Mouse (Mus musculus) heart, embryonic 14.5 days (tissue): ENCODE data around the gene Pradc1. TPM values are rescaled to one million over a fixed set of nuclear protein-coding genes. Genes with fewer than 3 reads are reported as not detected.

Experiments
- ATAC-seq: fragments of 200-750 bp; cut with Nextera tagmentation; 2 replicates; pipeline ENCODE4 v1.8.0; 2017; ENCODE audit warnings: low read depth, moderate TSS enrichment; ENCODE audit not compliant: insufficient number of reproducible peaks, insufficient read depth, low FRiP score
- H3K27ac ChIP-seq, 2 experiments: fragments of 200-500 bp in 1 of 2; fragments of 300-500 bp in 1 of 2; sonication (generic) in 1 of 2; replicated peaks in 1 of 2; 2 replicates each; pipeline ENCODE4 v1.5.1; 2012 to 2014; ENCODE audit warnings: low read depth in 2 of 2, low read length in 2 of 2, control low read depth in 1 of 2, mild to moderate bottlenecking in 1 of 2, mixed read lengths in 1 of 2; ENCODE audit not compliant: control insufficient read depth in 1 of 2, insufficient read depth in 1 of 2
- H3K27me3 ChIP-seq: fragments of 300-500 bp; sonication (generic); 2 replicates; pipeline ENCODE4 v1.6.1; 2014; ENCODE audit warnings: mild to moderate bottlenecking, low read length, control low read depth; ENCODE audit not compliant: control insufficient read depth, insufficient read depth
- H3K36me3 ChIP-seq: fragments of 300-500 bp; sonication (generic); 2 replicates; pipeline ENCODE4 v1.6.1; 2014; ENCODE audit warnings: mild to moderate bottlenecking, control low read depth, low read length, mixed read lengths; ENCODE audit not compliant: control insufficient read depth, insufficient read depth
- H3K4me1 ChIP-seq, 2 experiments: fragments of 200-500 bp in 1 of 2; fragments of 300-500 bp in 1 of 2; sonication (generic) in 1 of 2; 2 replicates each; pipeline ENCODE4 v1.6.1; 2012 to 2014; ENCODE audit warnings: low read length in 2 of 2, control low read depth in 1 of 2, mixed read lengths in 1 of 2; ENCODE audit not compliant: control insufficient read depth in 2 of 2, insufficient read depth in 2 of 2
- H3K4me2 ChIP-seq: fragments of 300-500 bp; sonication (generic); 2 replicates; pipeline ENCODE4 v1.6.1; 2014; ENCODE audit warnings: mild to moderate bottlenecking, low read length
- H3K4me3 ChIP-seq, 2 experiments: fragments of 200-500 bp in 1 of 2; fragments of 300-500 bp in 1 of 2; sonication (generic) in 1 of 2; 2 replicates each; pipeline ENCODE4 v1.5.1; 2012 to 2014; ENCODE audit warnings: low read length in 2 of 2, mild to moderate bottlenecking in 2 of 2, control low read depth in 1 of 2, low read depth in 1 of 2, moderate library complexity in 1 of 2; ENCODE audit not compliant: control insufficient read depth in 1 of 2, insufficient read depth in 1 of 2
- H3K9ac ChIP-seq: fragments of 300-500 bp; sonication (generic); 2 replicates; pipeline ENCODE4 v1.6.1; 2014; ENCODE audit warnings: mild to moderate bottlenecking, low read length
- H3K9me3 ChIP-seq: fragments of 300-500 bp; sonication (generic); 2 replicates; pipeline ENCODE4 v1.6.1; 2016; ENCODE audit warnings: low read length, control low read depth; ENCODE audit not compliant: control insufficient read depth
- WGBS: fragments of 180-500 bp; shearing (Covaris S2); extraction: QIAGEN DNeasy Blood & Tissue Kit; methylation state at CpG from one replicate; pipeline ENCODE4 v1.1.7; 2014; 5-methylcytosine and 5-hydroxymethylcytosine counted together
- polyA plus RNA-seq: library from polyadenylated mRNA; unstranded; fragments of >200 nt; fragmentation: Nextera tagmentation; extraction: Ambion mirVana; gene quantifications from 2 replicates; pipeline ENCODE4 v1.2.1, GENCODE M21; 2014

Gene Pradc1
- polyA plus RNA-seq, 1 experiment from 2014 or later: 26.0 TPM

DNA sequence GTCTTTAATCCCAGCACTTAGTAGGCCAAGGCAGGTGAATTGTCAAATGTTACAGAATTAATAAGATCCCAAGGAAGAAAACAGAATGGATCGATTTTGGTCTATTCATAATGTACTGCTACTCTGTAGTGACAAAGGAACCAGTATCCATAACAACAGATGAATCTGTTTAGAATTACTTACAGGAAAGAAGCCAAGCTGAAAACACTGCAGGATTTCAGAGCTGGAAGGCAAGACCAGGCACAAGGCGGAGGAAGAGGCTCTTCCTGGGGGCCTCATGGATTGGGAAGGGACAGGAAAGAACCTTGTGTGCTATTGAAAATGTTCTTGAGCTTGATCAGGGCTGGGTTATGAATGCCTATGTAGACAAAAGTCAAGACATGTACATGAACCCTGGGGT lies 34.0 kb upstream of the Pradc1 start:
- peaks cover 63% of the 10 kb centered on the region for H3K27me3 ChIP-seq
- H3K4me3 ChIP-seq: no peak overlapping the region
- H3K27ac ChIP-seq: no peak overlapping the region
- ATAC-seq: no peak
- no peak overlapping the region for H3K4me2 ChIP-seq
- 69% methylated on average over 2 of the region's 2 CpGs for WGBS
- no peaks in the 10 kb centered on the region; a peak in 1 of 4 replicates for H3K4me1 ChIP-seq
- no peaks in the 10 kb centered on the region for H3K36me3 ChIP-seq
- H3K9me3 ChIP-seq: 0 out of 2 replicates have a peak, but pooled peaks cover 8% of the 10 kb centered on the region
- H3K9ac ChIP-seq: no peak overlapping the region

DNA sequence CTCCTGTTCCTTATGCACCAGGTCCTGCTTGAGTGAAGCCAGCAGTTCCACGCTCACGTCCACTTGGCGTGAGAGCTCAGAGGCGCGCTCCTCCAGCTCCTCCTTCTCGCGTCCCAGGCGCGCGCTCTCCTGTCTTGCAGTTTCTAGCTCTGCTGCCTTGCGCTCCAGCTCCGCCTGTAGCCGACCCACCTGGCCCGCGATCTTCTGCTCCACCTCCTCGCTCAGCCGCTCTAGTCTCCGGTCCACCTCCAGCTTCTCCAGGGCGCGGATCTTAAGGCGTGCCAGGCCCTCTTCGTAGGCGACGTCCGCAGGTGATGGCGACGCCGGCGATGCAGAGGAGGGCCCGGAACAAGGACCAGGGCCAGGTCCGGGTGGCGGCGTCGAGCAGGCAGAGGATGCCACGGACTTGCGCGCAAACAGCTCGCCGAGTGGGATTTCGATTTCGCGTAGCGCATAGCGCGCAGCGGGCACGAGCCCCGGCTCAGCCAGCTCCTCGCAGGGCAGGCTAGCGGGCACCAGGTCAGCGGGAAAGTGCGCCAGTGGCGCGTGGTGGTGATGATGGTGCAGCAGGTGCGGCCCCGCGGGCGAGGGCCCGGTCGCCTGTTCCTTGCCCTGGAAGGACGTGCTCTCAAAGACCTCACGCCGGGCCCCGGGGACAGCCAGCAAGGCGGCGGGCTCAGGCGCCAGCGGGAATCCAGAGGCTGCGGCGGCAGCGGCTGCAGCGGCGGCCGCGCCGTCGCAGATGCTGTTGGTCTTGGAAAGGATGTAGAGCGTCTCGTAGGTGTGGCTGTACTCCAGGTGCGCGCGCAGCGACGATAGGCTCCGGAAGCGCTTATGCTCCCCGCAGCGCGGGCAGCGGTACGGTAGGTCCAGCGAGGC lies 32.3 kb upstream of the Pradc1 start:
- H3K9ac ChIP-seq: no peak overlapping the region
- H3K9me3 ChIP-seq: 0 out of 2 replicates have a peak, but pooled peaks cover 8% of the 10 kb centered on the region
- ATAC-seq: no peak
- H3K36me3 ChIP-seq: no peaks in the 10 kb centered on the region
- H3K27me3 ChIP-seq: peaks cover 71% of the 10 kb centered on the region
- peak overlapping the region; percentile 44 for H3K4me2 ChIP-seq
- no peak overlapping the region for H3K27ac ChIP-seq
- H3K4me3 ChIP-seq: peak overlapping the region; percentile 12 to 22; a peak in 3 of 4 replicates
- H3K4me1 ChIP-seq: no peaks in the 10 kb centered on the region; a peak in 1 of 4 replicates
- WGBS: 3% methylated on average over 89 of the region's 92 CpGs

DNA sequence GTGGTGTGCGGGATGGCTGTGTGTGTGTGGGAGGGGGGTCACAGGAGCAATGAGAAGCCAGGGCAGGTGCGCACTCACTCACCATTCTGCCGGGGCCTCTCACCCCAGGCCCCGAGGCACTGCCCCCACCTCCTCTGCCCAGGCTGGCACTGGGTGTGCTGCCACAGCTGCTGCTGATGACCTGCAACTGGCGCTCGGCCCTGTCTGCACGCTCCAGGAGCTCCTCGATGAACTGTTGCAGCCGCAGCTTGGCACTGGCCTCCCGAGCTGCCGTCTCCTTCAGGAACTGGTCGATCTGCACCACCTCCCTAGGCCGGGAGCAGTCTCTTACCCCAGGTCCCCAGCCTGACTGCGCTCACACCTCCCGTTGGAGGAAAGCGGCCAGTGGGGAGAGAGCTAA lies 28.9 kb upstream of the Pradc1 start:
- H3K9me3 ChIP-seq: 0 out of 2 replicates have a peak, but pooled peaks cover 8% of the 10 kb centered on the region
- WGBS: 66% methylated on average over 16 of the region's 16 CpGs
- H3K36me3 ChIP-seq: no peaks in the 10 kb centered on the region
- no peak overlapping the region for H3K27ac ChIP-seq
- no peaks in the 10 kb centered on the region; a peak in 1 of 4 replicates for H3K4me1 ChIP-seq
- H3K4me2 ChIP-seq: no peak overlapping the region
- no peak overlapping the region for H3K4me3 ChIP-seq
- peaks cover 78% of the 10 kb centered on the region for H3K27me3 ChIP-seq
- no peak overlapping the region for H3K9ac ChIP-seq
- no peak for ATAC-seq

DNA sequence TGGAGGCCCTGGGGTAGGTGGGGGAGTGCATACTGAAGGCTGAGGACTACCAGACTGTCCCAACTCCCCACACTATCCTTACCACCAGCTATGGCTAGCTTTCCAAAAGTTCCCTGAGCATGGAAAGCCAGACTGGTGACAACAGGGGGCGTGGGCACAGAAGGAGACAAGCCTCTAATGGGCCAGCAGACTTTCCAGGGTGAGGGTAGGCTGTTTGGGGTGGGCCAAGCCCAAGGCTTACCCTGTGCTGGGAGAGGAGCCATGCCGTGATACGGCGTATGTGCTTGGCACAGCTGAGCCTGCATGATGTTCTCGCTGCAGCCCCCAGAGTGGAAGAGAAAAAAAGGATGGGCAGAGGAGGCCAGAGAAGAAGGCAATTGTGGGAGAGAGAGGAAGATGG lies 28.2 kb upstream of the Pradc1 start:
- Histone ChIP-seq H3K9me3 (0 out of 2 replicates have a peak, but pooled peaks cover 8% of the 10 kb centered on the region), H3K36me3 (no peaks in the 10 kb centered on the region), H3K27me3 (peaks cover 71% of the 10 kb centered on the region), H3K4me3 (no peak overlapping the region), H3K27ac (no peak overlapping the region), H3K4me1 (no peaks in the 10 kb centered on the region; a peak in 1 of 4 replicates), H3K9ac (no peak overlapping the region), H3K4me2 (no peak overlapping the region)
- ATAC-seq: no peak
- WGBS: 75% methylated on average over 5 of the region's 5 CpGs

DNA sequence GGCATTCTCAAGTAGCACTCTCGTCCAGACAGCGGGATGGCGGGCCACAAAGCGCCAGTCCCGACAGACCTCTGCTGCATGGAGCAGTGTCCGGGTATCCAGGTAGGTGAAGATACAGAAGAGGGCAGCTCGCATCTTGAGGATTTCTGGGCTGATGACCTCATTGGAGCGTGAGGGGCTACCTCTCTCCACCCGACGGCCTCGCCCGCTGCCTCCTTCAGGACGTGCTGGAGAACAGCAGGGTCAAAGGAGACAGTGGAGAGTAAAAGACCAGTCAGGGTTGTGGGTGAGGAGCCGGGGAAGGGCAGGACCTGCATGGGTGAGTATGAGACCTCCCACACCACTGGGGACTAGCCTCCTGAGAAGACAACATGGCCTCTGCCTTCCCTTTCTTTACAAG lies 26.6 kb upstream of the Pradc1 start:
- no peak for ATAC-seq
- peaks cover 56% of the 10 kb centered on the region for H3K27me3 ChIP-seq
- H3K4me2 ChIP-seq: no peak overlapping the region
- no peak overlapping the region for H3K4me3 ChIP-seq
- no peaks in the 10 kb centered on the region for H3K4me1 ChIP-seq
- 29% methylated on average over 14 of the region's 14 CpGs for WGBS
- H3K9ac ChIP-seq: no peak overlapping the region
- no peak overlapping the region for H3K27ac ChIP-seq
- 0 out of 2 replicates have a peak, but pooled peaks cover 8% of the 10 kb centered on the region for H3K9me3 ChIP-seq
- H3K36me3 ChIP-seq: no peaks in the 10 kb centered on the region

DNA sequence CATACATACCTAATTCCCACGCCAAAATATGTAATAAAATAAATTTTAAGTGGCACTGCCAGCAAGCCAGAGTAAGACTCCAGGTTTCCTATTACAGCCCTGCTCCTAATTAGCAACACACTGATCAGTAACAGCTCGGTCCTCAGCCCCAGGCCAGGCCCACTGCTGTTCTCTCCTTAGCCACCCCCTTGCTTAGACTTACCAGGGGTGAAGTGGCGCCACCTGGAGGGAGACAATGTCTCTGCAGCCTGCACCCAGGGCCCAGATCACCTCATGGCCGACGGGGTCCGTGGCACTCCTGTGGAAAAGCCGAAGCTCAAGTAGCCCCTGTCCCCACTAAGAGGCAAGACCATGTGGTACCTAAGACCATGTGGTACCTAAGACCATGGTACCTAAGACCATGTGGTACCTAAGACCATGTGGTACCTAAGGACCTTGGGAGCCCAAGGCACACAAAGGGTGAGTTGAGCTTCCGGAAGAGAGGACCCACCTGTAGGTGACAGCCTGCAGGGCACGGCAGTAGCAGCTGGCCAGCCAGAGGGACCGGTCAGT lies 25.7 kb upstream of the Pradc1 start:
- Histone ChIP-seq H3K4me1 (no peaks in the 10 kb centered on the region), H3K36me3 (no peaks in the 10 kb centered on the region), H3K9ac (no peak overlapping the region), H3K27me3 (peaks cover 47% of the 10 kb centered on the region), H3K4me2 (no peak overlapping the region), H3K9me3 (0 out of 2 replicates have a peak, but pooled peaks cover 8% of the 10 kb centered on the region), H3K27ac (no peak overlapping the region), H3K4me3 (no peak overlapping the region)
- 39% methylated on average over 10 of the region's 10 CpGs for WGBS
- no peak for ATAC-seq

DNA sequence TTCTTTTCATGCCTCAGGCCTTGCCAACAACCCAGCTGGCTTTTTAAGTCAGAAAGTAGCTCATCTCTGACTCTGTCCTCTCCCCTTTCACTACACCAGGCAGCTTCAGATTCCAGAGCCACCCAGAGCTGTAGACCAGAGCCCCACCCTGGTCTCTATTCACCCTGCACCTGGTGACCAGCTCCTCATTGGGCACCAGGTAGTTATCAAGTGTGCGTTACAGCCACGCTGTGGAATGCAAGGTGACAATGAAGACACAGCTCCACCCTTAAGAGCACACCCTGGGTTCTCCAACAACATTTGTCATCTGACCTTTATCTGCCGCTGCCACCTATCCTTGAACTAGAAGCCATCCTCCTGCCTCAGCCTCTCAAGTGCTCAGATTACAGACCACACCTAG lies 23.8 kb upstream of the Pradc1 start:
- Histone ChIP-seq H3K4me3 (no peak overlapping the region), H3K27ac (no peak overlapping the region), H3K27me3 (peaks cover 29% of the 10 kb centered on the region), H3K9me3 (no peaks in the 10 kb centered on the region), H3K36me3 (no peaks in the 10 kb centered on the region), H3K9ac (no peak overlapping the region), H3K4me2 (no peak overlapping the region), H3K4me1 (no peaks in the 10 kb centered on the region)
- no peak for ATAC-seq
- 71% methylated on average over 3 of the region's 3 CpGs for WGBS
